Mouse (Mus musculus): ENCODE measurements around the gene Rasgrf2. TPM values are rescaled to one million over a fixed set of nuclear protein-coding genes. Genes with fewer than 3 reads are reported as not detected.

Rasgrf2 gene
- polyA plus RNA-seq, 1 experiment from 2014 or later: 1.0 TPM

DNA sequence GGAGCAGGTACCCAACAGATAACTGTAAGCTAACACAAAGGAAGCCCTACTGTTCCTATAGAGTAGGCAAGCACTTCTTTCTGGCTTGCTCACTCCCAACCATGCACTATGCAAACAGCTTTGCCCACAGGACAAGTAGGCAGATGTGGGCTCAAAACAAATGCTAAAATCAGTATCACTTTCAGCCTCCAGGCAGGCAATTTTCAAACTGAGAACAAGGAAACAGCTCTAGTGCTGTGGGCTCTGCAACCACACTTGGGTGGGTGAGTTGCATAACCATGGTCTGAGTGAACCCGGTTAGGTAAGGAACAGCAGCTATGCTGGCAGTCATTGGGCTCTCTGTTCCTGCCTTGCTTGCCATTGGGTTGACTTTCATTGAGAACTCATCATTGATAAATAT lies 157.3 kb downstream of the Rasgrf2 start:
- H3K4me2 ChIP-seq (replicated peaks; ENCODE audit: low read depth, low read length): no peak overlapping the region
- WGBS: 95% methylated on average over 1 of the region's 1 CpGs

DNA sequence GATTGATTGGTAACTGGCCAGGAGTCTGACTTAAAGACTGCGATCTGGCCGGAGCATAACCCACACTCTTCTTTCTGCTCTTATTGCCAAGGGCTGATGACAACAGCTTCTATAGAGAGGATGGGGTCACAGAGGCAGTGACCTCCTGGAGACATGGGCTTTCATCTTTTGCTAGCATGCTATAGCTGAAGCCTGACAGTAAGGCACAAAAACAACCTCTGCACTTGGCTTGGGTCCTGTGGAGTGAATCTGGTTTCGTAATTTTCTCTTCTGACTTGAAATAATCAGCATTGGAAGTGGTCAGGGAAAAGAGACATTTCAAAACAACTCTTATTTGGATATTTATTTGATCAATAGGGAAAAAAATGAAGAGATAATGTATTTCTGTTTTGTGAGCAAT lies 160.2 kb downstream of the Rasgrf2 start:
- Histone ChIP-seq H3K4me2 (replicated peaks; ENCODE audit: low read depth, low read length) (no peak overlapping the region), H3K4me1 (ENCODE audit: insufficient read depth, low read length) (no peaks in the 10 kb centered on the region), H3K36me3 (ENCODE audit: insufficient read depth, low read length) (no peaks in the 10 kb centered on the region), H3K27ac (ENCODE audit: low read length) (no peak overlapping the region), H3K9me3 (ENCODE audit: low read length) (no peaks in the 10 kb centered on the region), H3K27me3 (ENCODE audit: insufficient read depth, low read length) (no peaks in the 10 kb centered on the region), H3K9ac (replicated peaks; ENCODE audit: low read length) (no peak overlapping the region), H3K4me3 (ENCODE audit: low read length) (no peak overlapping the region)
- no peak for ATAC-seq (ENCODE audit: low FRiP score, low TSS enrichment)
- WGBS: 88% methylated on average over 3 of the region's 3 CpGs

More for the DNA sequence above, 157.3 kb downstream of the Rasgrf2 start:
- no peaks in the 10 kb centered on the region for H3K27me3 ChIP-seq (ENCODE audit: insufficient read depth, low read length)
- no peaks in the 10 kb centered on the region for H3K9me3 ChIP-seq (ENCODE audit: low read length)
- H3K4me3 ChIP-seq (ENCODE audit: low read length): no peak overlapping the region
- no peak overlapping the region for H3K9ac ChIP-seq (replicated peaks; ENCODE audit: low read length)
- H3K4me1 ChIP-seq (ENCODE audit: insufficient read depth, low read length): no peaks in the 10 kb centered on the region
- H3K36me3 ChIP-seq (ENCODE audit: insufficient read depth, low read length): no peaks in the 10 kb centered on the region
- no peak for ATAC-seq (ENCODE audit: low FRiP score, low TSS enrichment)
- no peak overlapping the region for H3K27ac ChIP-seq (ENCODE audit: low read length)

DNA sequence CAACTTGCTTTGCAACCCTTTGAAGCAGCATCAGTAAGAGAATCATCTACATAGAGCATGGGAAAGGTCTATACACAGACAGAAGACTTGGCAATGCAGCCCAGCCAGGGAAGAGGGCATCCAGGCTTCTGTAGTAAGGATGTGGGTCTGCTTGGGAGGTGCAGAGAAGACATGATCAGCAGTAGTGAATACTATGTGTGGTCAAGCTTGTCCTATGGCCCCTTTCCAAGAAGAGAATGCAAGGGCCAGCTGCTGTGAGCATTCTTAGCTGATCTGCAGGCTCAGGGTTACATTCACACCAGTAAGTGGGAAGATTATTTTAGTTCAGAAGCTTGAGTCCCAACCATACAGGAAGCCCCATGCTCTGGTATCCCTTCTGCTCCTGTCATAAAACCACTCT lies 175.0 kb downstream of the Rasgrf2 start:
- ATAC-seq (ENCODE audit: low FRiP score, low TSS enrichment): 0 out of 2 replicates have a peak, but pooled peaks have one; percentile 27
- no peak overlapping the region for H3K4me2 ChIP-seq (replicated peaks; ENCODE audit: low read depth, low read length)
- H3K27me3 ChIP-seq (ENCODE audit: insufficient read depth, low read length): no peaks in the 10 kb centered on the region
- H3K4me1 ChIP-seq (ENCODE audit: insufficient read depth, low read length): no peaks in the 10 kb centered on the region
- no peaks in the 10 kb centered on the region for H3K9me3 ChIP-seq (ENCODE audit: low read length)
- no peaks in the 10 kb centered on the region for H3K36me3 ChIP-seq (ENCODE audit: insufficient read depth, low read length)
- H3K27ac ChIP-seq (ENCODE audit: low read length): peak overlapping the region; percentile 63; the same call in 1 of the 2 replicates
- no peak overlapping the region for H3K9ac ChIP-seq (replicated peaks; ENCODE audit: low read length)
- H3K4me3 ChIP-seq (ENCODE audit: low read length): no peak overlapping the region

DNA sequence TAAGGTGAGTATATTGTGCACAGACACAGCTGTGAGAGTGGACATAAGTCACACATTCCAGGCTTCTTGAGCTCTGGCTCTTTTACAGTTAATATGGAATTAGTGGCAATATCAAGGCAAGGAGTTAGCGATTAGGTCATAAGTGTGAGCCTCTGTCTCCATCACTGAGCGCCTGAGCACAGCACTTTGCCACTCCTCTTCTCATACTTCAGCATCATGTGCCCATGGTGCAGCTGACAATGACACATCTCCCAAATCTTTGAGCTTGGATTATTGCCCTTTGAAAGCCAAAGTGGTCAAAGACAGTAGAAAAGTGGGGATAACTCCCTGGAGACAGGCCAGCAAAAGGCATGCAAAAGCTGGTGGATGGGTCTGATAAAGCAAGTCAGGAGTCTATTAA lies 175.8 kb downstream of the Rasgrf2 start:
- H3K4me3 ChIP-seq (ENCODE audit: low read length): no peak overlapping the region
- H3K27ac ChIP-seq (ENCODE audit: low read length): no peak overlapping the region
- H3K4me1 ChIP-seq (ENCODE audit: insufficient read depth, low read length): no peaks in the 10 kb centered on the region
- H3K9ac ChIP-seq (replicated peaks; ENCODE audit: low read length): no peak overlapping the region
- no peaks in the 10 kb centered on the region for H3K36me3 ChIP-seq (ENCODE audit: insufficient read depth, low read length)
- WGBS: 84% methylated on average over 2 of the region's 2 CpGs
- no peak overlapping the region for H3K4me2 ChIP-seq (replicated peaks; ENCODE audit: low read depth, low read length)
- ATAC-seq (ENCODE audit: low FRiP score, low TSS enrichment): no peak
- H3K27me3 ChIP-seq (ENCODE audit: insufficient read depth, low read length): no peaks in the 10 kb centered on the region
- no peaks in the 10 kb centered on the region for H3K9me3 ChIP-seq (ENCODE audit: low read length)

DNA sequence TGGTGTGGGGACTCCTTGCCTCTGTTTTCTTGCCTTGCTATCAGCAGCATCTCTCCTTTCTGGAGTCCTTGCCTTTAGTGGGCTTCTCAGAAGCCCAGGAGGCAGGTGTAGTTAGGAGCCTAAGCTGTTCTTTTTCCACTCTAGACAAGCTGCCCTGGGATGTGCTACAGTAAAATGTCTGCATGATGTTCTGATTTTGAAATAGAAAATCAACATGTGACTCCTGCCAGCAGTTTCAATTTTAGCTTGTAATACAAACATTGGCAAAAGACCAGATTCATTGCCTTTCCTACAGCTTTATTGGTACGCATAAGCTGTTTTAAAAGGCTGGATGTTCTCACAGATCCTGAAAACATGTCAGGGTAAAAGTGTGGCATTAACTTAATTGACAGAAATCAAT lies 176.3 kb downstream of the Rasgrf2 start:
- no peak overlapping the region for H3K4me2 ChIP-seq (replicated peaks; ENCODE audit: low read depth, low read length)
- no peak overlapping the region for H3K4me3 ChIP-seq (ENCODE audit: low read length)
- no peaks in the 10 kb centered on the region for H3K36me3 ChIP-seq (ENCODE audit: insufficient read depth, low read length)
- H3K4me1 ChIP-seq (ENCODE audit: insufficient read depth, low read length): no peaks in the 10 kb centered on the region
- H3K27me3 ChIP-seq (ENCODE audit: insufficient read depth, low read length): no peaks in the 10 kb centered on the region
- H3K27ac ChIP-seq (ENCODE audit: low read length): no peak overlapping the region
- 88% methylated on average over 1 of the region's 1 CpGs for WGBS
- no peak for ATAC-seq (ENCODE audit: low FRiP score, low TSS enrichment)
- no peak overlapping the region for H3K9ac ChIP-seq (replicated peaks; ENCODE audit: low read length)
- H3K9me3 ChIP-seq (ENCODE audit: low read length): no peaks in the 10 kb centered on the region

DNA sequence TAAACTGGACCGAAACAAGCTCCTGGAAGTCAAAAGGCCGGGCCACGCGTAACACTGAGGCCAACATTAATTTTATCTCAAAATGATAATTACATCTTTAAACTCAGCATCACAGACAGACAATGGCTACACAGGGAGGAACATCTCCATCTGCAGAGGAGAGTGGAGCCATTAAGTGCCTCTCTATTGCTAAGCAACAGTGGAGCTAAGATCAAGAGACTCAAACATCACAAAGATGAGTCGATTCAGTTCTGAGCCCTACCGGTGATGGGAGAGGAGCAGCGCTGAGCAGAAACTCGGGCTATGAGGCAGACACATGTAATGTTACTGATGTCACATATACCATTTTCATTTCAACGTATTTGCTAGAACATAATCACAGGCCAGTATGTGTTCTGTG lies 191.3 kb downstream of the Rasgrf2 start:
- H3K36me3 ChIP-seq (ENCODE audit: insufficient read depth, low read length): no peaks in the 10 kb centered on the region
- no peak overlapping the region for H3K4me3 ChIP-seq (ENCODE audit: low read length)
- 91% methylated on average over 9 of the region's 9 CpGs for WGBS
- H3K9me3 ChIP-seq (ENCODE audit: low read length): no peaks in the 10 kb centered on the region
- H3K9ac ChIP-seq (replicated peaks; ENCODE audit: low read length): no peak overlapping the region
- no peak for ATAC-seq (ENCODE audit: low FRiP score, low TSS enrichment)
- H3K4me2 ChIP-seq (replicated peaks; ENCODE audit: low read depth, low read length): no peak overlapping the region
- H3K4me1 ChIP-seq (ENCODE audit: insufficient read depth, low read length): no peaks in the 10 kb centered on the region
- no peaks in the 10 kb centered on the region for H3K27me3 ChIP-seq (ENCODE audit: insufficient read depth, low read length)
- H3K27ac ChIP-seq (ENCODE audit: low read length): no peak overlapping the region

DNA sequence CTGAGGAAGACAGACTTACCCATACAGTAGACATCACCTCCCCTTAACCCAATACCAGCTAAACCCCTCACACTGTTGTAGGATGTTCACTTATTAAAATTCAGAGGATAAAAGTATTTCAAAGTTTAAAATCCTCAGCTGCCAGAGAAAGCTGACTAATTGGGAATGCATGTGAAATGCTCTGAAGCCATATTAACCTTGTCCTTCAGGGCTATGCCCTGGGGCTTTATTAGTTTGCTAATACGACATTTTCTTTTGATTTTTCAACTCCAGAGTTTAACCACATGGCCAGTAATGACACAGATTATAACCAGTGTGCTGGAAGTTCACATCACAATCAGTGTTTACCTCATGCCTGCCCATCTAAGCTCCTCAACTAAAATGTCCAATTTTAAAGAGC lies 192.6 kb downstream of the Rasgrf2 start:
- no peaks in the 10 kb centered on the region for H3K4me1 ChIP-seq (ENCODE audit: insufficient read depth, low read length)
- WGBS: 57% methylated on average over 1 of the region's 1 CpGs
- no peaks in the 10 kb centered on the region for H3K9me3 ChIP-seq (ENCODE audit: low read length)
- no peak overlapping the region for H3K4me2 ChIP-seq (replicated peaks; ENCODE audit: low read depth, low read length)
- H3K27ac ChIP-seq (ENCODE audit: low read length): no peak overlapping the region
- H3K27me3 ChIP-seq (ENCODE audit: insufficient read depth, low read length): no peaks in the 10 kb centered on the region
- no peak overlapping the region for H3K4me3 ChIP-seq (ENCODE audit: low read length)
- no peak overlapping the region for H3K9ac ChIP-seq (replicated peaks; ENCODE audit: low read length)
- ATAC-seq (ENCODE audit: low FRiP score, low TSS enrichment): no peak
- H3K36me3 ChIP-seq (ENCODE audit: insufficient read depth, low read length): no peaks in the 10 kb centered on the region

DNA sequence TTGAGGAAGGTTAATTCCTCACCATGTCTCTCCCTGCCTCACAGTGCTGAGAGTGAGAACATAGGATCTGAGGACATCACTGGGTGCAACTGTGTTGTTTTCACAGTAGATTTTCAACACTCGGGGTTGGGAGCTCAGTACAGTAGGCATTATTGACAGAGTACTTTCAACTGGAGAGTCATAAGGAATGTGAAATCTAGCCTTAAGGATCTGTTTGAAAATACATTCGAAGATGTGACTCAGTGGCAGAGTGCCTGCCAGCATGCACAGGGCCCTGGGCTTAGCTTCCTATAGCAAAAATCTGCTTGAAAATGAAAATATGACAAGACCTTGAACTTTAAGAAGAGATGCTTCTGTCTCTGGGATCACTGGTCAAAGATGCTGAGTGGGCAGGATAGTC lies 194.2 kb downstream of the Rasgrf2 start:
- no peaks in the 10 kb centered on the region for H3K36me3 ChIP-seq (ENCODE audit: insufficient read depth, low read length)
- no peaks in the 10 kb centered on the region for H3K4me1 ChIP-seq (ENCODE audit: insufficient read depth, low read length)
- H3K27ac ChIP-seq (ENCODE audit: low read length): no peak overlapping the region
- 84% methylated on average over 2 of the region's 2 CpGs for WGBS
- H3K27me3 ChIP-seq (ENCODE audit: insufficient read depth, low read length): no peaks in the 10 kb centered on the region
- H3K9ac ChIP-seq (replicated peaks; ENCODE audit: low read length): no peak overlapping the region
- H3K4me2 ChIP-seq (replicated peaks; ENCODE audit: low read depth, low read length): no peak overlapping the region
- ATAC-seq (ENCODE audit: low FRiP score, low TSS enrichment): no peak
- H3K4me3 ChIP-seq (ENCODE audit: low read length): no peak overlapping the region
- no peaks in the 10 kb centered on the region for H3K9me3 ChIP-seq (ENCODE audit: low read length)

DNA sequence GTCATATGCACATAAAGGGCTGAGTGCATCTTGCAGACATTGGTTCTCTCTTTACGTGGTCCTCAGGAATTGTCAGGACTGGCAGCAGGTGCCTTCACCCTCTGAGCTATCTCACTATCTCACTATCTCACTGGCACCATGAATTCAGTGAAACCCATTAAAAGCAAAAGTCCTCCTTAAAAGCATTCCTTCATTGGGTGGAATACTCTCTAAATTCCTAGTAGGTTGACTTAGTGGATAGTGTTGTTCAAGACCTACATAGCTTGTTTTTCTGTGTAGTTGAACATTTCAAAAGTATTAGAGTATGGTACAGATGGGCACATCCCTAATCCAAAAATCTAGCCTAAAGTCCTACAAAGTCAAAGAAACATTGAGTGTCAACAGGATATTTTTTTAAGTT lies 199.3 kb downstream of the Rasgrf2 start:
- no peaks in the 10 kb centered on the region for H3K36me3 ChIP-seq (ENCODE audit: insufficient read depth, low read length)
- H3K4me2 ChIP-seq (replicated peaks; ENCODE audit: low read depth, low read length): no peak overlapping the region
- no peaks in the 10 kb centered on the region for H3K9me3 ChIP-seq (ENCODE audit: low read length)
- H3K27ac ChIP-seq (ENCODE audit: low read length): no peak overlapping the region
- H3K4me1 ChIP-seq (ENCODE audit: insufficient read depth, low read length): no peaks in the 10 kb centered on the region
- no peak overlapping the region for H3K4me3 ChIP-seq (ENCODE audit: low read length)
- no peak for ATAC-seq (ENCODE audit: low FRiP score, low TSS enrichment)
- 93% methylated on average over 1 of the region's 1 CpGs for WGBS
- no peak overlapping the region for H3K9ac ChIP-seq (replicated peaks; ENCODE audit: low read length)
- H3K27me3 ChIP-seq (ENCODE audit: insufficient read depth, low read length): no peaks in the 10 kb centered on the region

DNA sequence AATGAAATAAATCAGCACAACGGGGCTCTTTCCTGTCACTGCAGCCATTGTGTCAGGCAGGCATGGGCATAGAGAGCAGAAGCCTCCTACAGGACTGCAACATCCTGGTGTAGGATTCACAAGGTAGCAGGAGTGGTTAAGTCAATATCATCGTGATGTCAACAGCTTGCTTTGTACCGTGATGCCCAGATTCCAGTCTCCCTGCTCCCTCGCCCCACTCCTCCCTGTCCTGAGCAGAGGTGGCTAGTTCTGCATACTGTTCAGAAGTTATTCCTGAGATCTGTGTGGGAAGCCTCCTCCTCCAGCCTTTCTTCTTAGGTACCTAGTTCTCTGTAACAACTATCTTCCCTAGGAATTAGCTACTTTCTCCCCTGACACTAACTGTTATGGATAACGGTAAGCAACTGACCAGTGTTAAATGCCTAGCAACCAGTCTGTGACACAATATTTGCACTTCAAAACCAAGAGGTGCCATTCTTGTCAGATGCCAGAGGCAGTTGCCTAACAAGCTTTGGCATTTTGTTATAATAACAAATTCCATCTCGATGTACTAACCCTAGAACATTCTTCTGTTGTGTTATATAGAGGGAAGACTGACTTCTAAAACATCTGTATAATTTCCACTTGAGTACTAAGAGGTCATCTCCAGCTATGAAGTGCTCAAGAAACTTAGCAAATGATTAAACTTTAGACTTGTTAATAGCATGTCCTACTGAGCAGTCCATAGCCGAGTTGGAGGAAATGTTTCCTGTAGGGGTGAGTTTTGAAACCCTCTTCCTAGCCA lies 201.3 kb downstream of the Rasgrf2 start:
- no peak for ATAC-seq (ENCODE audit: low FRiP score, low TSS enrichment)
- Histone ChIP-seq H3K4me1 (ENCODE audit: insufficient read depth, low read length) (no peaks in the 10 kb centered on the region), H3K9ac (replicated peaks; ENCODE audit: low read length) (no peak overlapping the region), H3K27me3 (ENCODE audit: insufficient read depth, low read length) (no peaks in the 10 kb centered on the region), H3K27ac (ENCODE audit: low read length) (no peak overlapping the region), H3K4me3 (ENCODE audit: low read length) (no peak overlapping the region), H3K4me2 (replicated peaks; ENCODE audit: low read depth, low read length) (no peak overlapping the region), H3K36me3 (ENCODE audit: insufficient read depth, low read length) (no peaks in the 10 kb centered on the region), H3K9me3 (ENCODE audit: low read length) (no peaks in the 10 kb centered on the region)
- 69% methylated on average over 7 of the region's 7 CpGs for WGBS

Measured in kidney, embryonic 16.5 days (tissue).